Mouse (Mus musculus): ENCODE results near the gene Eif3l. TPM values are rescaled to one million over a fixed set of nuclear protein-coding genes. Genes with fewer than 3 reads are reported as not detected.
A peak's percentile ranks its signal among the peaks of the same experiment; 100 is the strongest.

Gene Eif3l
- polyA plus RNA-seq (2015; fragmentation: Nextera tagmentation; extraction: Ambion mirVana) = 199 and 218 TPM in 2 replicates

DNA sequence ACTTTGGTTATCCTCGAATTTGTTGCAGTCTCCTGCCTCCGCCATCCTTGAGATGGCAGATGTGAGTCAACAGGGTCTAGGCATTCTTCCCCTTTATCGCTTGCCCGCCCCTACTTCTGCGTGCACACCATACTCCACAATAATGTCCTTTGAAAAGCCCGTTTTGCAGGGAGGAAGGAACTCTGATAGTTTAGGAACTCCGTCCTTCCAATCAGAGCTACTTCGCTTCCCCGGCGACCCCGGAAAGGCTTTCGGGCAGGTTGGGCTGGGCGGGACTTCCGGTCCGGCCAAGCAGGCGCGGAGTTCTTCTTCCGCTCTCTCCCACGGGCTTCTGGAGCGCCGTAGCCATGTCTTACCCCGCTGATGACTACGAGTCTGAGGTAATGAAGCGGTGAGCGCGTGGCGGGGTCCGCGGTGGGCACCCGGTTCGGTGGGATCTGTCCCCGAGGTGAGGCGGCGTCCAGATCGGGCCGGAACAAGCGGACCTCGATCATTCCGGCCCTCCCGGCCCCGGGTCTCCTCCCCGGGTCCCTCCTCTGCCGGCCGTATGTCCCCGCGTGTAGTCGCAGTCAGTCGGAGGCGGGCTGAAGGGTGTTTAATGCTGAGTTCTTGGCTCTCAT lies at the start of gene Eif3l:
TSS of gene Eif3l (plus strand) at position 267 of the 620 bp plus-strand sequence.
- ATAC-seq (replicated peaks; ENCODE audit: low FRiP score, low read depth) (peak; percentile 81), DNase-seq (ENCODE audit: low spot score) (peak; percentile 95)
- peak within 1 kb of the TSS; percentile 85 for H3K27ac ChIP-seq
- H3K27me3 ChIP-seq (ENCODE audit: insufficient read depth, low read length) = no peaks in the 10 kb centered on the region
- H3K9ac ChIP-seq (ENCODE audit: low read depth, low read length) = peak within 1 kb of the TSS; percentile 80
- no peaks in the 10 kb centered on the region for H3K9me3 ChIP-seq (replicated peaks; ENCODE audit: low read length)
- WGBS = 1% methylated on average over 49 of the region's 49 CpGs
- peaks cover 17% of the 10 kb centered on the region for H3K36me3 ChIP-seq (ENCODE audit: insufficient read depth, low read length)
- H3K4me3 ChIP-seq (replicated peaks; ENCODE audit: low read depth, low read length) = peak within 1 kb of the TSS; percentile 79
- peak; percentile 19; the same call in 1 of the 2 replicates for TF ChIP-seq CTCF (IDR thresholded peaks at IDR 0.05; ENCODE audit: low read depth)
- peaks cover 12% of the 10 kb centered on the region; the same call in 1 of the 2 replicates for H3K4me1 ChIP-seq (replicated peaks; ENCODE audit: insufficient read depth, low read length)
- H3K4me2 ChIP-seq (ENCODE audit: low read length) = peak within 1 kb of the TSS; percentile 81

DNA sequence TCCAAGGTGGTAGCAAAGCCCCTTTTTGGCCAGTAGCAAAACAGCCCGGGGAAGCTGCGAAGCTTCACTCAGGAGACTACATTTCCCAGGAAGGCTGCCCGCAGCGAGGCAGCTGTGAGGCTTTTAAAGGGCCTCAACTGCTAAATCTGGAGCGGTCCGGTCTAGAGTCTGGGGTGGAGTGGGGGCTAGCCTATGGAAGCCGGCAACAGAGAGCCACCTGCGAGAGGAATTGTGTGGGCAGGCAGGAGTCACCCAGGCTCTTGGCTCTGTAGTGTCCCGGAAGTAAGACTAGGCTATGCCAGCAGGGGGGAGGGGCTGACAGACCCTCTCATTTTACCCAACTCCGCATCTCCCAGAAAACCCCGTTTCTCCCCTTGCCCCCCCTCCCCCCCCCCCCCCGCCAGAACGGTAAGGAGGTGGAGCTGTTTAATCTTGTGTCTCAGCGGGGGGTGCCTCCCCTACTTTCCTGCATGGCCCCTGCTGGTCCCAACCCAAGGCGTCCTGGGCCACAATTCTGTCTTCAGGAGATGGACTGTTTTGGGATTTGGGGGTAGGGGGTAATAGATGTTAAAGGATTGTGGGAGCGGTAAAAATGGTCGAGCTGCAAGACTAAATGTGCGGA lies 49.2 kb upstream of the Eif3l start:
- DNase-seq (ENCODE audit: low spot score) (peak; percentile 36), ATAC-seq (replicated peaks; ENCODE audit: low FRiP score, low read depth) (no peak)
- no peaks in the 10 kb centered on the region for H3K27me3 ChIP-seq (ENCODE audit: insufficient read depth, low read length)
- H3K27ac ChIP-seq = peak overlapping the region; percentile 95
- no peaks in the 10 kb centered on the region for H3K9me3 ChIP-seq (replicated peaks; ENCODE audit: low read length)
- no peaks in the 10 kb centered on the region for H3K36me3 ChIP-seq (ENCODE audit: insufficient read depth, low read length)
- peak overlapping the region; percentile 39 for H3K4me2 ChIP-seq (ENCODE audit: low read length)
- no peak overlapping the region for H3K4me3 ChIP-seq (replicated peaks; ENCODE audit: low read depth, low read length)
- 16% methylated on average over 15 of the region's 18 CpGs for WGBS
- peaks cover 26% of the 10 kb centered on the region for H3K4me1 ChIP-seq (replicated peaks; ENCODE audit: insufficient read depth, low read length)
- 0 out of 2 replicates have a peak overlapping the region, but pooled peaks have one; percentile 20 for H3K9ac ChIP-seq (ENCODE audit: low read depth, low read length)
- no peak for TF ChIP-seq CTCF (IDR thresholded peaks at IDR 0.05; ENCODE audit: low read depth)

- Histone ChIP-seq H3K4me2 (ENCODE audit: low read length) (peak overlapping the region; percentile 81), H3K27me3 (ENCODE audit: insufficient read depth, low read length) (no peaks in the 10 kb centered on the region), H3K9me3 (replicated peaks; ENCODE audit: low read length) (no peaks in the 10 kb centered on the region), H3K36me3 (ENCODE audit: insufficient read depth, low read length) (no peaks in the 10 kb centered on the region), H3K4me1 (replicated peaks; ENCODE audit: insufficient read depth, low read length) (peaks cover 26% of the 10 kb centered on the region), H3K4me3 (replicated peaks; ENCODE audit: low read depth, low read length) (peak overlapping the region; percentile 67), H3K9ac (ENCODE audit: low read depth, low read length) (peak overlapping the region; percentile 94), H3K27ac (peak overlapping the region; percentile 95)
- ATAC-seq (replicated peaks; ENCODE audit: low FRiP score, low read depth) = no peak
- WGBS = 48% methylated on average over 14 of the region's 14 CpGs
- no peak for TF ChIP-seq CTCF (IDR thresholded peaks at IDR 0.05; ENCODE audit: low read depth)
- peak; percentile 22 for DNase-seq (ENCODE audit: low spot score)
These were observed 48.3 kb upstream of the Eif3l start for GRCm38 (mm10) chr15:79026511-79027290.

GRCm38 (mm10) chr15:79027291-79028205 lies 47.4 kb upstream of the Eif3l start:
- peak; percentile 39 for DNase-seq (ENCODE audit: low spot score)
- peak; percentile 15; the same call in 1 of the 2 replicates for ATAC-seq (replicated peaks; ENCODE audit: low FRiP score, low read depth)
- H3K27ac ChIP-seq = peak overlapping the region; percentile 95
- H3K9me3 ChIP-seq (replicated peaks; ENCODE audit: low read length) = no peaks in the 10 kb centered on the region
- peak overlapping the region; percentile 81 for H3K4me2 ChIP-seq (ENCODE audit: low read length)
- H3K27me3 ChIP-seq (ENCODE audit: insufficient read depth, low read length) = no peaks in the 10 kb centered on the region
- H3K4me3 ChIP-seq (replicated peaks; ENCODE audit: low read depth, low read length) = peak overlapping the region; percentile 67
- no peak for TF ChIP-seq CTCF (IDR thresholded peaks at IDR 0.05; ENCODE audit: low read depth)
- H3K4me1 ChIP-seq (replicated peaks; ENCODE audit: insufficient read depth, low read length) = peaks cover 25% of the 10 kb centered on the region
- 0 out of 2 replicates have a peak, but pooled peaks cover 2% of the 10 kb centered on the region for H3K36me3 ChIP-seq (ENCODE audit: insufficient read depth, low read length)
- peak overlapping the region; percentile 94 for H3K9ac ChIP-seq (ENCODE audit: low read depth, low read length)
- WGBS = 7% methylated on average over 45 of the region's 46 CpGs

DNA sequence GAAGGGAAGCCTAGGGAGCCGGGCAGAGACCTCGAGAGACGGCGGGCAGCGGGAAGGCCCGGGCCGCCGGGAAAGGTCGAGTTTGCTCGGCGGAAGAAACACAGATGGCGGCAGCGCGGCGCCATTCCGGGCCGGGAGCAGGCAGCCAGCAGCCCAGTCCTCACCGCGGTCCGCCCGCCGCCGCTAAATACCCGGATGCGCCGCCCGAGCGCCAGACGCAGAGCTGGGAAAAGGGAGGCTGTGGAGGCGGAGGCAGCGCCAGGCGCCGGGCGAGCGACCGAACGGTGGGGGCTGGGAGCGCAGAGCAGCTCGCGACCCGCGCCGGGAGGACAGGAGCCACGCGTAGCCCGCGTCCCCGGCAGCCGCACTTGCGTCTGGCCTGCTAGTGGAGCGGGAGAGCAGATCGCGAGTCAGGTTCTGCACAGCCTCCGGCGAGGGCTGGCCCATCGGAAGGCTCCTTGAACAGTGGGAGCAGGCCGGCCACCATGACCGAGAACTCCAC lies 46.7 kb upstream of the Eif3l start, which contains the start of gene H1f0:
TSS of gene H1f0 (plus strand) at position 214 of the 502 bp plus-strand sequence.
- peak; percentile 72 for ATAC-seq (replicated peaks; ENCODE audit: low FRiP score, low read depth)
- WGBS = under 1% methylated on average over 52 of the region's 58 CpGs
- no peak for TF ChIP-seq CTCF (IDR thresholded peaks at IDR 0.05; ENCODE audit: low read depth)

More for the DNA sequence above, 46.7 kb upstream of the Eif3l start, which contains the start of gene H1f0:
- no peaks in the 10 kb centered on the region for H3K9me3 ChIP-seq (replicated peaks; ENCODE audit: low read length)
- peak within 1 kb of the TSS; percentile 81 for H3K4me2 ChIP-seq (ENCODE audit: low read length)
- peaks cover 19% of the 10 kb centered on the region for H3K4me1 ChIP-seq (replicated peaks; ENCODE audit: insufficient read depth, low read length)
- H3K36me3 ChIP-seq (ENCODE audit: insufficient read depth, low read length) = 0 out of 2 replicates have a peak, but pooled peaks cover 3% of the 10 kb centered on the region
- peak within 1 kb of the TSS; percentile 95 for H3K27ac ChIP-seq
- peak; percentile 96 for DNase-seq (ENCODE audit: low spot score)
- H3K9ac ChIP-seq (ENCODE audit: low read depth, low read length) = peak within 1 kb of the TSS; percentile 94
- no peaks in the 10 kb centered on the region for H3K27me3 ChIP-seq (ENCODE audit: insufficient read depth, low read length)
- H3K4me3 ChIP-seq (replicated peaks; ENCODE audit: low read depth, low read length) = peak within 1 kb of the TSS; percentile 67
